Mouse (Mus musculus) thymus, postnatal 0 days (tissue): ENCODE measurements around the gene Vmn2r103. TPM values are rescaled to one million over a fixed set of nuclear protein-coding genes. Genes with fewer than 3 reads are reported as not detected.

Experiments
- DNase-seq: peaks from one replicate; pipeline ENCODE4 v3.0.0-alpha.2; 2015; ENCODE audit warnings: low spot score
- polyA plus RNA-seq: library from polyadenylated mRNA; unstranded; fragments of >200 nt; fragmentation: Nextera tagmentation; extraction: Ambion mirVana; gene quantifications from 2 replicates; pipeline ENCODE4 v1.2.1, GENCODE M21; 2015

The Vmn2r103 gene
- not detected in 2 replicates for polyA plus RNA-seq

- DNase-seq, result no peak
Measured at GRCm38 (mm10) chr17:19773063-19773462, at the start of gene Vmn2r103. TSS of gene Vmn2r103 (plus strand) at chr17:19773363.

DNA sequence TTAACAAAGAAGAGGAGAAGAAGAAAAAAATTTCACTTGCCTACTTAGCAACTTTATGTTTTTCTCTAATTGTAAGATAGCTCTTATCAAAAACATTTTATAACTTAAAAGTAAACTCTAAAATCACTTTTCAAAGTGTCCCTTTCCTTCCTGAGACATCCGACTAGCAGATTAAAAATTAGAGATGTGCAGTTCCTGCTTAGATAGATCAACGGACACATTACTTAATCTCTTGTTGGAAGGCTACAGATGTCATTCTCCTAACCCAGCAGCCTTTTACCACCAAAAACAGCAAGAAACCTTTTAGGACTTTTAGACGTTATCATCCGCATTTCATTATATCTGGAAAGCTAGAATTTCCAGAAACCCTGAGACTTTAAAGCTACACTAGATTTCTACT is 5.8 kb downstream of the Vmn2r103 start:
- no peak for DNase-seq

DNA sequence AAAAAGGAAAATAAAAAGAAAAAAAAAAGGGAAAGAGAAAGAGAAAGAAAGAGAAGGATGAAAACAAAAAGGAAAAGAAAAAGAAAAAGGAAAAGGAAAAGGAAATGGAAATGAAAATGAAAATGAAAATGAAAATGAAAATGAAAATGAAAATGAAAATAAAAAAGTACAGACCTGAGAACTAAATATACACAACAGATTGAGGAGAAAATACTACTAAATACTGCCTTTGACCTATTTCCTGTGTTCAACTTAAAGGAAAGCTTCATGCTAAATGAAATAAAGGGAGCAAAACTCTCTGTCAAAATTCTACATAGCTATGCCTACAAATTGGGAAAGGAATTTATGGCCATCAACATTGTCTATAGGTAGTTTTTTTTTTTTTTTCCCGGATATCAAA is 16.1 kb downstream of the Vmn2r103 start:
- DNase-seq, result no peak

Other genes starting within 250 kb of the Vmn2r103 start
- not detected in 2 replicates for gene Vmn2r101, start 196.1 kb upstream of the Vmn2r103 start, polyA plus RNA-seq
- gene Vmn2r102, start 113.0 kb upstream of the Vmn2r103 start, polyA plus RNA-seq, result not detected in 2 replicates